Comparison of ENCODE assay signal across 27 mouse cellular contexts in genomic region chr10:54060587-54060986, GRCm38 (mm10). TPM values are rescaled to one million over a fixed set of nuclear protein-coding genes. Genes with fewer than 3 reads are reported as not detected.
DNase-seq lines count a peak whose midpoint lies in the region; ATAC-seq lines count a peak whose summit lies in the region.
"Had no signal": no experiment of that assay in that cellular context is flagged by ENCODE, and none has a peak within 500 bp of the region (broad histone marks: within the 10 kb centered on the region; RNA-seq: fewer than 3 reads in every experiment).

No protein-coding gene starts in this region.

- no peak for DNase-seq in frontal cortex, postnatal 14 days (ENCODE audit: low spot score in 2 of 2)
- no peak for DNase-seq in heart, adult 9 months (ENCODE audit: low spot score in 2 of 2)
- DNase-seq in A20 (ENCODE audit: low read depth, low spot score) = peak; percentile 46
- DNase-seq in yolk sac, embryonic 10.5 days (ENCODE audit: low spot score) = no peak
- DNase-seq: adrenal gland, adult 2 months; adrenal gland, postnatal 14 days; B cell, adult 2 months; cerebellum, adult 11 months; cerebellum, adult 2 months; cerebellum, adult 9-11 months; cerebellum, postnatal 36 days; embryo, embryonic 11 days; gastrocnemius, adult 2 months; gastrocnemius, postnatal 14 days; heart, postnatal 10 days; heart, postnatal 36 days; kidney, adult 2 months had no signal

- H3K9me3 ChIP-seq in heart, embryonic 12.5 days (replicated peaks) = no peaks in the 10 kb centered on the region
- H3K9me3 ChIP-seq: embryonic facial prominence, embryonic 10.5 days; embryonic facial prominence, embryonic 13.5 days; forebrain, embryonic 12.5 days; forebrain, embryonic 15.5 days; hindbrain, embryonic 12.5 days; hindbrain, embryonic 15.5 days had no signal

- no peak overlapping the region for H3K9ac ChIP-seq in heart, embryonic 12.5 days
- H3K9ac ChIP-seq: embryonic facial prominence, embryonic 13.5 days; forebrain, embryonic 12.5 days; forebrain, embryonic 15.5 days; hindbrain, embryonic 12.5 days; hindbrain, embryonic 15.5 days had no signal

- H3K36me3 ChIP-seq in heart, embryonic 12.5 days = peaks cover 10% of the 10 kb centered on the region; the same call in 1 of the 2 replicates
- H3K36me3 ChIP-seq: embryonic facial prominence, embryonic 10.5 days; embryonic facial prominence, embryonic 13.5 days; forebrain, embryonic 12.5 days; forebrain, embryonic 15.5 days; hindbrain, embryonic 12.5 days; hindbrain, embryonic 15.5 days had no signal

- ATAC-seq in frontal cortex, adult (ENCODE audit: low TSS enrichment) = peak; percentile 46; the same call in 1 of the 2 replicates
- no peak for ATAC-seq in heart, embryonic 12.5 days (ENCODE audit: insufficient number of reproducible peaks, low FRiP score)
- ATAC-seq: intestine, postnatal 0 days had no signal

- H3K4me1 ChIP-seq in heart, embryonic 12.5 days (replicated peaks) = peaks cover 31% of the 10 kb centered on the region
- H3K4me1 ChIP-seq: forebrain, embryonic 15.5 days had no signal

- H3K4me3 ChIP-seq in heart, embryonic 12.5 days = no peak overlapping the region
- H3K4me3 ChIP-seq: embryonic facial prominence, embryonic 10.5 days; embryonic facial prominence, embryonic 13.5 days; erythroblast, embryonic 14.5 days; forebrain, embryonic 12.5 days; forebrain, embryonic 15.5 days; gastrocnemius, adult 2 months; hindbrain, embryonic 12.5 days; hindbrain, embryonic 15.5 days had no signal

- WGBS in heart, embryonic 12.5 days = 70% methylated on average over 7 of the region's 7 CpGs

- no peak overlapping the region for H3K4me2 ChIP-seq in heart, embryonic 12.5 days
- H3K4me2 ChIP-seq: embryonic facial prominence, embryonic 13.5 days; forebrain, embryonic 12.5 days; forebrain, embryonic 15.5 days; hindbrain, embryonic 12.5 days; hindbrain, embryonic 15.5 days had no signal

- peak overlapping the region; percentile 1; the same call in 1 of the 2 replicates for H3K27ac ChIP-seq in heart, embryonic 12.5 days (ENCODE audit: poor library complexity, severe bottlenecking)
- H3K27ac ChIP-seq: embryonic facial prominence, embryonic 10.5 days; embryonic facial prominence, embryonic 13.5 days; forebrain, embryonic 12.5 days; forebrain, embryonic 15.5 days; gastrocnemius, adult 2 months; hindbrain, embryonic 12.5 days; hindbrain, embryonic 15.5 days had no signal

- H3K27me3 ChIP-seq in heart, embryonic 12.5 days (replicated peaks) = no peaks in the 10 kb centered on the region
- H3K27me3 ChIP-seq: embryonic facial prominence, embryonic 13.5 days; forebrain, embryonic 12.5 days; forebrain, embryonic 15.5 days; hindbrain, embryonic 12.5 days; hindbrain, embryonic 15.5 days had no signal

RNA-seq across cellular contexts. Expression of gene Man1a, which starts 15.8 kb away (rescaled TPM):
- 9.4 and 10.6 TPM in 2 replicates for polyA plus RNA-seq in heart, embryonic 12.5 days (2016; fragmentation: Nextera tagmentation; extraction: Ambion mirVana)
